In the genomic region with DNA sequence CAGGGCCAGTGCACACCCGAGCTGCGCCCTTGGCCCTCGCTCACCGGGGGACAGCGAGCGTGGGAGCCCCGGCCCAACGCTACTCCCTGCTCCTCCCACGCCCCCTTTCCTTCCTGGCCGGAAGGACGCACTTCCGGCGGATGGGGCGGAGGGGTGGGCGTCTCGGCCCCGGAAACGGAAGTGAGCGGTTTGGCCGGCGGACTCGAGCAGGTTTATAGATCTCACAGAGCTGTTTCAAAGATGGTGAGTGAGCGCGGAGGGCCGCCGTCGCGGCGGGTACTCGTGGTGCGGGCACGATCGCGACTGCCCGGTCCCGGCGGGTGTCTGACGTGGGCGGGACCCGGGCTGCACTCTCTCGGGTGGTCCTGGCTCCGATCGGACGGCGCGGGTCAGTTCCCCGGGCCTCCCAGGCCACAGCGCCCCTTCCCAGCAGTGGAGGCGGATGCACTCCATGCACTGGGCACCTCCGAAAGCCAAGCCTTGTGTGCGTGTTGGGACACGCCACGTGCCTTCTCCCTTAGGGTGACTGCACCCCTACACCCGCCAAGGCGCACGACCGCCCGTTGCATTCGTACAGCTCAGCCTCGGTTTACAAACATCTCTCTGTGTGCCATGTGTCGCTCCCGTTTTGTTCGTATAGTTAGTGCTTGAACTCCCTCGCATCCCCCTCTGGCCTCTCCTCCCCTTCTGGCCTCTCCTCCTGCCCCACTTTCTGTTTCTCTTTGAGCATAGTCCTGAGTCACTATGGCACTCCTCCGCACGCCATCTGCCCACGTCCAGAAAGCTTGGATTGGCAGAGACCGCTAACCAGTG, we compare ENCODE assay signal across 8 mouse cellular contexts. TPM values are rescaled to one million over a fixed set of nuclear protein-coding genes. Genes with fewer than 3 reads are reported as not detected.
DNase-seq lines count a peak whose midpoint lies in the region; ATAC-seq lines count a peak whose summit lies in the region.

A gene (plus strand): TSS at position 13 of the 813 bp plus-strand sequence.

- peak; percentile 96 for ATAC-seq in hindbrain, embryonic 15.5 days (ENCODE audit: low FRiP score, low read depth)

- H3K9ac ChIP-seq in hindbrain, embryonic 15.5 days = peak within 1 kb of the TSS; percentile 87

- DNase-seq in R1 (ENCODE audit: low read depth, low spot score) = peak; percentile 95
- DNase-seq in cerebellum, postnatal 25 days = peak; percentile 88 to 91
- DNase-seq in frontal cortex, postnatal 36 days (ENCODE audit: low spot score in 2 of 2) = peak; percentile 93
- DNase-seq in left cerebral cortex, adult 11 months (ENCODE audit: low spot score) = peak; percentile 89
- DNase-seq in lung, postnatal 4 days = peak; percentile 94 to 95
- DNase-seq in retina, postnatal 7 days (ENCODE audit: low read depth, low spot score) = peak; percentile 86
- peak; percentile 85 for DNase-seq in urinary bladder, adult 2 months (ENCODE audit: low spot score)

- 1% methylated on average over 62 of the region's 68 CpGs for WGBS in hindbrain, embryonic 15.5 days

- H3K9me3 ChIP-seq in hindbrain, embryonic 15.5 days = no peaks in the 10 kb centered on the region

- peak within 1 kb of the TSS; percentile 92 for H3K4me2 ChIP-seq in hindbrain, embryonic 15.5 days

- peaks cover 25% of the 10 kb centered on the region for H3K4me1 ChIP-seq in hindbrain, embryonic 15.5 days (replicated peaks)

- no peaks in the 10 kb centered on the region for H3K27me3 ChIP-seq in hindbrain, embryonic 15.5 days

- peaks cover 16% of the 10 kb centered on the region for H3K36me3 ChIP-seq in hindbrain, embryonic 15.5 days

- peak within 1 kb of the TSS; percentile 80 for H3K27ac ChIP-seq in hindbrain, embryonic 15.5 days (replicated peaks)

- H3K4me3 ChIP-seq in hindbrain, embryonic 15.5 days = peak within 1 kb of the TSS; percentile 85

RNA-seq across cellular contexts. Expression of the gene that starts here (rescaled TPM):
- 461 and 478 TPM in 2 replicates for polyA plus RNA-seq in hindbrain, embryonic 15.5 days (2015; fragmentation: Nextera tagmentation; extraction: Ambion mirVana)
- 200 and 236 TPM in 2 replicates for polyA plus RNA-seq in urinary bladder, adult 2 months (2012; rRNA removed)

Comparison
In these comparisons a context has a peak if more than half of its experiments do, and no peak if none do; other contexts are left out.
1. Peak in every context shown above with its lines: DNase-seq, ATAC-seq, H3K4me3 ChIP-seq and H3K27ac ChIP-seq.